Mouse (Mus musculus) thymus, adult 2 months (tissue): ENCODE data around the gene Pim3. TPM values are rescaled to one million over a fixed set of nuclear protein-coding genes. Genes with fewer than 3 reads are reported as not detected.

Experiments used
- DNase-seq: peaks from one replicate; pipeline ENCODE4 v3.0.0; 2021
- H3K27ac ChIP-seq: fragments of 200-500 bp; 2 replicates; pipeline ENCODE4 v1.5.1; 2012; ENCODE audit warnings: low read length, control low read depth; ENCODE audit not compliant: control insufficient read depth, insufficient read depth
- H3K27me3 ChIP-seq: fragments of 200-500 bp; 2 replicates; pipeline ENCODE4 v1.6.1; 2012; ENCODE audit warnings: mild to moderate bottlenecking, low read length, moderate library complexity, mixed read lengths; ENCODE audit not compliant: control insufficient read depth, insufficient read depth
- H3K36me3 ChIP-seq: fragments of 200-500 bp; 2 replicates; pipeline ENCODE4 v1.6.1; 2012; ENCODE audit warnings: mild to moderate bottlenecking, low read length, moderate library complexity; ENCODE audit not compliant: control insufficient read depth, insufficient read depth
- H3K4me1 ChIP-seq: fragments of 200-500 bp; replicated peaks from 2 replicates; pipeline ENCODE4 v1.6.1; 2012; ENCODE audit warnings: low read length; ENCODE audit not compliant: control insufficient read depth, insufficient read depth
- H3K4me3 ChIP-seq: fragments of 200-500 bp; 2 replicates; pipeline ENCODE4 v1.5.1; 2012; ENCODE audit warnings: mild to moderate bottlenecking, low read length, control low read depth, moderate library complexity; ENCODE audit not compliant: control insufficient read depth, insufficient read depth
- CTCF ChIP-seq: fragments of 200-500 bp; IDR thresholded peaks from 2 replicates; pipeline ENCODE4 v1.5.1; 2012; ENCODE audit warnings: mild to moderate bottlenecking, control low read depth, low read length, moderate library complexity, borderline replicate concordance; ENCODE audit not compliant: control insufficient read depth, poor library complexity, insufficient read depth; ENCODE audit errors: extremely low read depth
- POLR2A ChIP-seq: fragments of 200-500 bp; IDR thresholded peaks from 2 replicates; pipeline ENCODE4 v1.6.1; 2012; ENCODE audit warnings: mild to moderate bottlenecking, low read length, control low read depth, moderate library complexity; ENCODE audit not compliant: control insufficient read depth, poor library complexity, insufficient read depth; ENCODE audit errors: extremely low read depth
- WGBS: fragments of 180-500 bp; shearing (Covaris S2); methylation state at CpG from one replicate; pipeline ENCODE4 v1.1.7; 2018; 5-methylcytosine and 5-hydroxymethylcytosine counted together
- polyA plus RNA-seq: library from polyadenylated mRNA; depleted of rRNA; stranded (reverse); fragments of >200 nt; gene quantifications from 2 replicates; pipeline ENCODE4 v1.2.3, GENCODE M21; 2012

Pim3 gene
- polyA plus RNA-seq, 1 experiment: 35.8 TPM

DNA sequence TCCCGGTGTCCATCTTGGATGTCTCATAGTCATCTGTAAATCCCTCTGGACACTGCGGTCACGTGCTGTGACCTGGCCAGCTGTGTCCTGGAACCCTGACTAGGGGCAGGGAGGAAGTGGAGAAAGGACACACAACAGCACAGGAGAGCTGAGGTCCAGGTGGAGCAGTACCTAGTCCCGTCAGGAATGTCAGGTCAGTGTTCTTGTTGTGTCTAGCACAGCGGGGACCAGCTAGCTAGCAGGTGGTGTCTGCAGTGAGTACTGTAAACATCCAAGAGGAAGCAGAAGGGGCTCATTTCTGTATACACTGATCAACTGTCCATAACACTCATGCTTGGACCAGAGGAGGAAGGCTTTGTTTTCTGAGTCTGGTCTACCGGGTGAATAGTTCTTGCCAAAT, 23.4 kb downstream of the Pim3 start:
- TF ChIP-seq CTCF (no peak), POLR2A (no peak)
- 91% methylated on average over 6 of the region's 6 CpGs for WGBS
- no peaks in the 10 kb centered on the region for H3K27me3 ChIP-seq

DNA sequence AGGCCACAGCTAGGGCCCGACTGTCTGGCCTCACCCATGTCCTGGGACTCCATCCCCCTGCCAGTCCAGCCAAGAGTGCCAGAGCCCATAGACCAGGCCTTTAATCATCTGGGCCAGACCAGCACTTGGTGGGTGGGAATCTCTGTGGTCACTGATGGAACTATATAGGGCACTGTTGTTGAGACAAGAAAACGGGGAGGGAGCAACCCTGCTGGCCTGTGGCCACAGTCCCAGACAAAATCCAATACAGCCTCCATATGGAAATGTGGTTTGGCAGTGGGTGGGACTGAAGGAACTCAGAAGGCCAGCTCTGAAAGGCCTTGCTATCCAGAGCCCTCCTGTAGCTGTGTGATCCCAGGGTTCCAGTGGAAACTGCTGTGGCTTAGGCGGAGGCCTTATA, 27.0 kb downstream of the Pim3 start:
- H3K4me1 ChIP-seq: peaks cover 13% of the 10 kb centered on the region
- no peak for DNase-seq
- 100% methylated on average over 3 of the region's 3 CpGs for WGBS
- no peaks in the 10 kb centered on the region; the same call in 1 of the 2 replicates for H3K27me3 ChIP-seq
- TF ChIP-seq POLR2A (no peak), CTCF (no peak)
- H3K27ac ChIP-seq: no peak overlapping the region
- H3K36me3 ChIP-seq: no peaks in the 10 kb centered on the region
- H3K4me3 ChIP-seq: no peak overlapping the region

More for the DNA sequence above, 23.4 kb downstream of the Pim3 start:
- Histone ChIP-seq H3K27ac (no peak overlapping the region), H3K36me3 (no peaks in the 10 kb centered on the region), H3K4me1 (peaks cover 2% of the 10 kb centered on the region), H3K4me3 (no peak overlapping the region)
- no peak for DNase-seq

DNA sequence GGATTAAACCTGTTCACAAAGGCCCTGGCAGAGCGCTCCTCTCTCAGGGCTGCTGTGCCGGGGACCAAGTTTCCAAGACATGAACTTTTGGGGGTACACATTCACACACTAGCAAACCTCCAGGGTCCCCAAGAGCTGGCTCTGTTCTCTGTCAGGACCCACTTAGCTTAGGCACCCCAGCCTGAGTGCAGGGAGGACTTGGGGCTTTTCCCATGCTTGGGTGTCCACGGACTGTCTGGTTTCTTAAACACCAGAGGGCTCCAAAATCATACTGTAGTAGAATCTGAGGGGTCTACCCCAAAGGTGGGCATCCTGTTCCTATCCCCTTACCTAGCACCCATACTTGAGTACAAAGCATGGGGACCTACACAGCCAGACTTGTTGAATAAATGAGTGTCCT, 28.0 kb downstream of the Pim3 start:
- 77% methylated on average over 3 of the region's 3 CpGs for WGBS
- Histone ChIP-seq H3K27me3 (no peaks in the 10 kb centered on the region; the same call in 1 of the 2 replicates), H3K4me3 (no peak overlapping the region), H3K36me3 (no peaks in the 10 kb centered on the region), H3K4me1 (peaks cover 13% of the 10 kb centered on the region), H3K27ac (no peak overlapping the region)
- no peak for DNase-seq
- TF ChIP-seq POLR2A (no peak), CTCF (no peak)

DNA sequence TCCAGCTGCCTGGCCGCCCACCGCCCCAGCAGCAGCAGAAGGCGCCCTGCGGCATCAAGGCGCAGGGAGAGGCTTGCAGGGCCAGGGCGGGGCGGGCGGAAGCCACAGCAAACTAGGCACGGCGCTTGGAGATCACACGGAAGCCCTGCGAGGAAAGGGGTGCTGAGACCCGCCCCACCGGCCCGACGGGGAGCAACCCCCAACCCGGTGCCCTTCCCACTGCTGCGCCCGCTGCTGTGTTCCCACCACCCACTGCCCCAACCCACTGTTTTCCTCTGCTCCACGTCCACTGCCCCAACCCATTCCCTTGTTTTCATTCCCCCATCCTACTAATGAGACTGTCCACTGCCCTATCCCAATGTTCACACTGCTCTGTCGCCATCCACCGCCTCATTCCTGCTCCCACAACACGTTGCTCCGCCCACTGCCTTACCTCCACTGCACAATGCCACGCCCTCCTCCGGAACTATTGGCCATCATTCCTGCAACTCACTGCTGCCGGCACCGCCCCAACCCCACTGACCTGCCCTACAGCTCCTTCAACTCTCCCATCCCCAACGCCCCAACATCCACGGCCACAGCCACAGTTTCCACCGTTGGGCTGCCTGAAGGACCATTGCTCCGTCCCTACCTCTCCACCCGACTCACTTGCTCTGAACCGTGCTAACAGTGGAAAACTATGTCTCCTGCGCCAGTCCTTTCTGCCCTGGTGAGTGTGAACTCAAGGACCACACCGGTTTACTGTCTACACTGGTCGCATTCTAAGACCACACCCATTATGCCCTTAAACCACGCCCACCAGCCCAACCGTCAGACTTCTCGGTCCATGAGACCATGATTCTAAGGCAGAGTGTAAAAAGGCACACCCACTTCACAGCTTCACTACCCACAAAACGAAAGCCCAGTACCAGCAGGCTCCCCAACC, 29.0 kb downstream of the Pim3 start:
- peak; percentile 51 for DNase-seq
- H3K4me1 ChIP-seq: peaks cover 13% of the 10 kb centered on the region
- TF ChIP-seq POLR2A (no peak), CTCF (no peak)
- H3K4me3 ChIP-seq: peak overlapping the region; percentile 25
- 2% methylated on average over 41 of the region's 41 CpGs for WGBS
- H3K27ac ChIP-seq: no peak overlapping the region
- no peaks in the 10 kb centered on the region; the same call in 1 of the 2 replicates for H3K27me3 ChIP-seq
- H3K36me3 ChIP-seq: no peaks in the 10 kb centered on the region

DNA sequence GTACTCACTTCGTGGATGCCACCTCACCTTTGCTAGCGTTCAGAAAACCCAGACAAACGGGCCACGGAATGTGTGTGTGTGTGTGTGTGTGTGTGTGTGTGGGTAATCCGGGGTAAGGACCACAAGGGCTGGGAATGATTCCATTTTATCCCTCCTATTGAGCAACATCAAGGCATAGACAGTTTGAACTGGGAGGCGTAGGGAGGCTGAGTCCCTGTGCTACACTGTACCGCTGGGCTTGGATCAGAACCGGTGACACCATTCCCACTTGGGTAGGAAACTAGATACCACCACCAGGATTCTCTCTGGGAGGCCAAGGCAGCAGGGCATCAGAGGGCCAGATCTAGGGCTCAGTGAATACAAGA, 29.7 kb downstream of the Pim3 start:
- Histone ChIP-seq H3K27me3 (no peaks in the 10 kb centered on the region; the same call in 1 of the 2 replicates), H3K4me3 (0 out of 2 replicates have a peak overlapping the region, but pooled peaks have one; percentile 25), H3K27ac (no peak overlapping the region), H3K4me1 (peaks cover 13% of the 10 kb centered on the region), H3K36me3 (no peaks in the 10 kb centered on the region)
- WGBS: 66% methylated on average over 8 of the region's 8 CpGs
- no peak for TF ChIP-seq POLR2A
- no peak for TF ChIP-seq CTCF
- DNase-seq: no peak

DNA sequence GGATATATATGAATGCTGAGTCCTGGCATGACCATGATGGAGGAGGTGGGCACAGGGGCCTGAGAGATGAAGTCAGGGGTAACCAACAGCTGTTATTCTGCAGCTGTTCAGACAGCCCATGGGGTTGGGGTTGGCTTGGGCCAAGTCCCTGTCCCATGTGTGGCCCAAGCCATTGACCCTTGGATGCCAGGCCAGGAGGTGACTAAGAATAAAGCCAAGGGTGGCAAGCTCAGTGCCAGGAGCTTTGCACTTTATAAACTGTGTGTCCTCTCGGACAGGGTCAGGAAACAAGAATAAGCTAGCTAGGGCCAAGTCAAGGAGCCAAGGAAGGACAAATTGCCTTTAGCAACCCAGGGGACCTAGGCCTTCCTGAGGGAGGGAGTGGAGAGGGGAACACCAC, 30.3 kb downstream of the Pim3 start:
- 89% methylated on average over 1 of the region's 1 CpGs for WGBS
- Histone ChIP-seq H3K27ac (no peak overlapping the region), H3K36me3 (no peaks in the 10 kb centered on the region), H3K4me3 (no peak overlapping the region), H3K4me1 (peaks cover 13% of the 10 kb centered on the region), H3K27me3 (no peaks in the 10 kb centered on the region; the same call in 1 of the 2 replicates)
- DNase-seq: no peak
- TF ChIP-seq CTCF (no peak), POLR2A (no peak)

DNA sequence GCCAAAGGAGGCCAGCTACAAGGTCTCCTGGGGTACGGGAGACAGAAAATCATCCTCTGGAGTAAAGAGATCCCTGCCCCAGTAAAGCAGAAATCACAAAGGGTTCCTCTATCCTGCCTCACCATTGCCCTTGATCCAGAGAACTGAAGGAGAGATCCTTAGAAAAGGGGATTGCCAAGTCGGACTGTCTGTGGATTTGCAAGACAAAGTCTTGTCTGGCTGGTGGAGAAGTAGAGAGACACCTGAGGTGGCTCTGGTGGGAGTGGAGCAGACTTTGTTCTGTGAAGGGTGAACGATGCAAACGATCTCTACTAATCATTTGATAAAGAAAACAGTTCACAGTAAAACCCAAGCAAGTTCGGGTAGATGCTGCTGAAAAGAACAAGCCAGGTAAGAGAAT, 30.9 kb downstream of the Pim3 start:
- no peak for TF ChIP-seq CTCF
- TF ChIP-seq POLR2A: no peak
- Histone ChIP-seq H3K4me1 (peaks cover 13% of the 10 kb centered on the region), H3K27ac (no peak overlapping the region), H3K36me3 (no peaks in the 10 kb centered on the region), H3K27me3 (no peaks in the 10 kb centered on the region; the same call in 1 of the 2 replicates), H3K4me3 (no peak overlapping the region)
- no peak for DNase-seq
- 84% methylated on average over 5 of the region's 5 CpGs for WGBS
